Mouse (Mus musculus): Measurements from ENCODE around the gene Homer2. TPM values are rescaled to one million over a fixed set of nuclear protein-coding genes. Genes with fewer than 3 reads are reported as not detected.
A peak's percentile ranks its signal among the peaks of the same experiment; 100 is the strongest.

Homer2 gene
- polyA plus RNA-seq, 1 experiment from 2014 or later = 27.0 TPM

GRCm38 (mm10) chr7:81663057-81663456 lies 44.3 kb downstream of the Homer2 start:
- Histone ChIP-seq H3K9ac (no peak overlapping the region), H3K4me2 (no peak overlapping the region), H3K27me3 (no peaks in the 10 kb centered on the region), H3K4me3 (no peak overlapping the region), H3K4me1 (replicated peaks) (no peaks in the 10 kb centered on the region; the same call in 1 of the 2 replicates), H3K36me3 (no peaks in the 10 kb centered on the region), H3K27ac (no peak overlapping the region), H3K9me3 (no peaks in the 10 kb centered on the region)
- ATAC-seq (ENCODE audit: low FRiP score) = no peak
- 67% methylated on average over 3 of the region's 3 CpGs for WGBS

GRCm38 (mm10) chr7:81657631-81658347 lies 49.5 kb downstream of the Homer2 start:
- 72% methylated on average over 2 of the region's 2 CpGs for WGBS

GRCm38 (mm10) chr7:81657055-81657454 lies 50.3 kb downstream of the Homer2 start:
- H3K36me3 ChIP-seq = no peaks in the 10 kb centered on the region
- no peaks in the 10 kb centered on the region for H3K9me3 ChIP-seq
- H3K27me3 ChIP-seq = no peaks in the 10 kb centered on the region
- H3K9ac ChIP-seq = no peak overlapping the region
- 59% methylated on average over 3 of the region's 3 CpGs for WGBS
- peaks cover 49% of the 10 kb centered on the region for H3K4me1 ChIP-seq (replicated peaks)
- peak overlapping the region; percentile 80 for H3K27ac ChIP-seq
- ATAC-seq (ENCODE audit: low FRiP score) = no peak
- H3K4me2 ChIP-seq = no peak overlapping the region
- H3K4me3 ChIP-seq = no peak overlapping the region

More at GRCm38 (mm10) chr7:81657631-81658347, 49.5 kb downstream of the Homer2 start:
- no peak overlapping the region for H3K4me3 ChIP-seq
- peaks cover 41% of the 10 kb centered on the region for H3K4me1 ChIP-seq (replicated peaks)
- no peaks in the 10 kb centered on the region for H3K36me3 ChIP-seq
- no peaks in the 10 kb centered on the region for H3K27me3 ChIP-seq
- no peaks in the 10 kb centered on the region for H3K9me3 ChIP-seq
- H3K27ac ChIP-seq = peak overlapping the region; percentile 80
- H3K4me2 ChIP-seq = no peak overlapping the region
- no peak for ATAC-seq (ENCODE audit: low FRiP score)
- no peak overlapping the region for H3K9ac ChIP-seq

GRCm38 (mm10) chr7:81656635-81657034 lies 50.7 kb downstream of the Homer2 start:
- 25% methylated on average over 8 of the region's 8 CpGs for WGBS
- no peaks in the 10 kb centered on the region for H3K9me3 ChIP-seq
- no peaks in the 10 kb centered on the region for H3K27me3 ChIP-seq
- peak overlapping the region; percentile 80 for H3K27ac ChIP-seq
- peaks cover 53% of the 10 kb centered on the region for H3K4me1 ChIP-seq (replicated peaks)
- H3K36me3 ChIP-seq = no peaks in the 10 kb centered on the region
- ATAC-seq (ENCODE audit: low FRiP score) = peak; percentile 55
- no peak overlapping the region for H3K4me2 ChIP-seq
- H3K4me3 ChIP-seq = no peak overlapping the region
- no peak overlapping the region for H3K9ac ChIP-seq

- Histone ChIP-seq H3K4me3 (no peak overlapping the region), H3K4me2 (no peak overlapping the region), H3K9me3 (no peaks in the 10 kb centered on the region), H3K27me3 (no peaks in the 10 kb centered on the region), H3K36me3 (no peaks in the 10 kb centered on the region), H3K4me1 (replicated peaks) (peaks cover 66% of the 10 kb centered on the region), H3K9ac (no peak overlapping the region), H3K27ac (peak overlapping the region; percentile 61)
- ATAC-seq (ENCODE audit: low FRiP score) = no peak
- 39% methylated on average over 9 of the region's 9 CpGs for WGBS
These were observed 52.2 kb downstream of the Homer2 start for GRCm38 (mm10) chr7:81654946-81655718.

- no peaks in the 10 kb centered on the region for H3K27me3 ChIP-seq
- ATAC-seq (ENCODE audit: low FRiP score) = no peak
- peak overlapping the region; percentile 73 for H3K27ac ChIP-seq
- H3K36me3 ChIP-seq = no peaks in the 10 kb centered on the region
- no peaks in the 10 kb centered on the region for H3K9me3 ChIP-seq
- H3K4me1 ChIP-seq (replicated peaks) = peaks cover 77% of the 10 kb centered on the region
- no peak overlapping the region for H3K4me3 ChIP-seq
- WGBS = 24% methylated on average over 8 of the region's 8 CpGs
- H3K9ac ChIP-seq = peak overlapping the region; percentile 29; the same call in 1 of the 2 replicates
- H3K4me2 ChIP-seq = peak overlapping the region; percentile 8; the same call in 1 of the 2 replicates
These were observed 53.3 kb downstream of the Homer2 start for GRCm38 (mm10) chr7:81653988-81654387.

GRCm38 (mm10) chr7:81652296-81652695 lies 55.0 kb downstream of the Homer2 start:
- H3K9me3 ChIP-seq = no peaks in the 10 kb centered on the region
- H3K36me3 ChIP-seq = no peaks in the 10 kb centered on the region
- peak overlapping the region; percentile 85 for H3K27ac ChIP-seq
- 76% methylated on average over 2 of the region's 2 CpGs for WGBS
- no peaks in the 10 kb centered on the region for H3K27me3 ChIP-seq
- no peak for ATAC-seq (ENCODE audit: low FRiP score)
- no peak overlapping the region for H3K4me2 ChIP-seq
- H3K9ac ChIP-seq = no peak overlapping the region
- no peak overlapping the region for H3K4me3 ChIP-seq
- peaks cover 89% of the 10 kb centered on the region for H3K4me1 ChIP-seq (replicated peaks)

- no peaks in the 10 kb centered on the region for H3K27me3 ChIP-seq
- no peaks in the 10 kb centered on the region for H3K9me3 ChIP-seq
- H3K4me2 ChIP-seq = no peak overlapping the region
- peaks cover 87% of the 10 kb centered on the region for H3K4me1 ChIP-seq (replicated peaks)
- H3K9ac ChIP-seq = 0 out of 2 replicates have a peak overlapping the region, but pooled peaks have one; percentile 24
- no peaks in the 10 kb centered on the region for H3K36me3 ChIP-seq
- whole genome bisulfite sequencing = 29% methylated on average over 5 of the region's 5 CpGs
- H3K4me3 ChIP-seq = no peak overlapping the region
- ATAC-seq (ENCODE audit: low FRiP score) = peak; percentile 44; the same call in 1 of the 2 replicates
- H3K27ac ChIP-seq = peak overlapping the region; percentile 85
These were observed 56.0 kb downstream of the Homer2 start for GRCm38 (mm10) chr7:81651284-81651683.

GRCm38 (mm10) chr7:81649270-81649669 lies 58.1 kb downstream of the Homer2 start:
- Histone ChIP-seq H3K4me2 (no peak overlapping the region), H3K9ac (no peak overlapping the region), H3K36me3 (no peaks in the 10 kb centered on the region), H3K27me3 (no peaks in the 10 kb centered on the region), H3K27ac (peak overlapping the region; percentile 36), H3K9me3 (no peaks in the 10 kb centered on the region), H3K4me3 (no peak overlapping the region), H3K4me1 (replicated peaks) (peaks cover 85% of the 10 kb centered on the region)
- WGBS = 61% methylated on average over 8 of the region's 8 CpGs
- no peak for ATAC-seq (ENCODE audit: low FRiP score)

GRCm38 (mm10) chr7:81647959-81648358 lies 59.4 kb downstream of the Homer2 start:
- Histone ChIP-seq H3K4me2 (no peak overlapping the region), H3K4me1 (replicated peaks) (peaks cover 72% of the 10 kb centered on the region), H3K27me3 (no peaks in the 10 kb centered on the region), H3K27ac (peak overlapping the region; percentile 25; the same call in 1 of the 2 replicates), H3K9ac (no peak overlapping the region), H3K4me3 (no peak overlapping the region), H3K36me3 (no peaks in the 10 kb centered on the region), H3K9me3 (no peaks in the 10 kb centered on the region)
- 58% methylated on average over 5 of the region's 5 CpGs for WGBS
- ATAC-seq (ENCODE audit: low FRiP score) = no peak

GRCm38 (mm10) chr7:81644551-81645235 lies 62.6 kb downstream of the Homer2 start:
- 61% methylated on average over 7 of the region's 7 CpGs for WGBS
- no peak for ATAC-seq (ENCODE audit: low FRiP score)
- H3K27ac ChIP-seq = peak overlapping the region; percentile 1; the same call in 1 of the 2 replicates

GRCm38 (mm10) chr7:81641101-81641500 lies 66.2 kb downstream of the Homer2 start:
- H3K27me3 ChIP-seq = no peaks in the 10 kb centered on the region
- WGBS = 78% methylated on average over 6 of the region's 6 CpGs
- H3K27ac ChIP-seq = no peak overlapping the region
- no peak overlapping the region for H3K9ac ChIP-seq
- no peaks in the 10 kb centered on the region; the same call in 1 of the 2 replicates for H3K36me3 ChIP-seq
- peaks cover 21% of the 10 kb centered on the region for H3K4me1 ChIP-seq (replicated peaks)
- no peak overlapping the region for H3K4me2 ChIP-seq
- no peak overlapping the region for H3K4me3 ChIP-seq
- no peak for ATAC-seq (ENCODE audit: low FRiP score)
- no peaks in the 10 kb centered on the region for H3K9me3 ChIP-seq

More at GRCm38 (mm10) chr7:81644551-81645235, 62.6 kb downstream of the Homer2 start:
- Histone ChIP-seq H3K9me3 (no peaks in the 10 kb centered on the region), H3K4me3 (no peak overlapping the region), H3K4me1 (replicated peaks) (peaks cover 50% of the 10 kb centered on the region), H3K27me3 (no peaks in the 10 kb centered on the region), H3K9ac (no peak overlapping the region), H3K4me2 (no peak overlapping the region), H3K36me3 (no peaks in the 10 kb centered on the region)

All from hindbrain, embryonic 13.5 days (tissue).